Mouse (Mus musculus): ENCODE measurements at regions not wholly inside any gene's neighbourhood (a gene's known extent, or its start where the extent isn't known, plus 50 kb on each side); places are given as distances from the start of the nearest gene placed in this dataset.

DNA sequence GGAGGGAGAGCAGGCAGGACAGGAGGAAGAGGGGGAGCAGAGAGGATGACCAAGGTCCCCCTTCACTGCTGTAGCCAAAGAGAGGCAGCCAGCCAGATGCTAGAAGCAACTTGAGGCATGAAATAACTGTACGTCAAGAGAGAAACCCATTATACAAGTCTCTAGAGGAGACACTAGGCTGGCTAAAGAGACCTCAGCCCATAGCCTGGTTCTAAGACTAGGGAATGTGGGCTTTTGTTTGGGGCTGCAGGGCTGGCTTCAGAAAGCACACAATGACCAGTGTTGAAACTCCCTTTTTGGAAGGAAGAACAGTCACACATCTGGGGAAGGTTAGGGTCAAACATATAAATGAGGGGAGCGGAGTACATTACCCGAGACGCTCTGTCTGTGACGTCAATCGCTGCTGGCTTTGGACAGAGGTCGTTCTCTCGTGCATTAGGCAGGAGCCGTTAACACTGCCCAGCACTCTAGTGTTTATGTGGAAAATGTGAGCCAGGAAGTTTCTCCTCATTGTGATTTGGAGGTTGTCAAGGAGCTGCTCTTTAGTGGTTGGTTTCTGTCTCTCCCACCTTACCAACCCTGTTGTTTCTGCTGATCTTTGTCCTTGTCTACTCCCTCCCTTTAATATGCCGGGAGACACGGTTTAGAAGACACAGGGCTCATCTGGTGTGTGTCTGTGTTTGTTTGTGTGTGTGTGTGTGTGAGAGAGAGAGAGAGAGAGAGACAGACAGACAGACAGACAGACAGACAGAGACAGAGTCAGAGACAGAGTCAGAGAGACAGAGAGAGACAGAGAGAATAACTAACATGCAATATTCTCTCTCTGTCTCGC, 57.5 kb upstream of the Gm45716 start:
- TF ChIP-seq TAL1 (conservative IDR thresholded peaks at IDR 0.05; ENCODE audit: low read depth, low read length) (no peak), CTCF (IDR thresholded peaks at IDR 0.05; ENCODE audit: low read depth, low read length) (no peak), GATA1 (IDR thresholded peaks at IDR 0.05; ENCODE audit: borderline replicate concordance, low read length) (no peak), GATA2 (IDR thresholded peaks at IDR 0.05; ENCODE audit: borderline replicate concordance, low read depth, low read length) (no peak), POLR2AphosphoS5 (IDR thresholded peaks at IDR 0.05; ENCODE audit: insufficient replicate concordance, low read depth, low read length) (no peak)

GRCm38 (mm10) chr11:90130635-90131034, 56.8 kb upstream of the Gm45716 start:
- Histone ChIP-seq H3K4me1 (ENCODE audit: insufficient read depth, low read depth, low read length) (peaks cover 12% of the 10 kb centered on the region), H3K36me3 (replicated peaks) (no peaks in the 10 kb centered on the region), H3K4me3 (ENCODE audit: low read depth, low read length) (no peak overlapping the region), H3K9me3 (replicated peaks) (peaks cover 5% of the 10 kb centered on the region), H3K27me3 (ENCODE audit: insufficient read depth, low read length) (no peaks in the 10 kb centered on the region)
- TF ChIP-seq GATA1 (IDR thresholded peaks at IDR 0.05; ENCODE audit: borderline replicate concordance, low read length), result no peak
- no peak for TF ChIP-seq GATA2 (IDR thresholded peaks at IDR 0.05; ENCODE audit: borderline replicate concordance, low read depth, low read length)
- TF ChIP-seq POLR2AphosphoS5 (IDR thresholded peaks at IDR 0.05; ENCODE audit: insufficient replicate concordance, low read depth, low read length), result no peak
- no peak for TF ChIP-seq CTCF (IDR thresholded peaks at IDR 0.05; ENCODE audit: low read depth, low read length)
- TF ChIP-seq TAL1 (conservative IDR thresholded peaks at IDR 0.05; ENCODE audit: low read depth, low read length), result no peak
- no peak for DNase-seq (ENCODE audit: low spot score)
- ATAC-seq (ENCODE audit: extremely low read depth, insufficient number of reproducible peaks, low FRiP score, poor library complexity, severe bottlenecking), result no peak

More for the DNA sequence above, 57.5 kb upstream of the Gm45716 start:
- Histone ChIP-seq H3K4me3 (ENCODE audit: low read depth, low read length) (no peak overlapping the region), H3K27me3 (ENCODE audit: insufficient read depth, low read length) (no peaks in the 10 kb centered on the region), H3K4me1 (ENCODE audit: insufficient read depth, low read depth, low read length) (peaks cover 12% of the 10 kb centered on the region), H3K36me3 (replicated peaks) (no peaks in the 10 kb centered on the region), H3K9me3 (replicated peaks) (peaks cover 2% of the 10 kb centered on the region)
- ATAC-seq (ENCODE audit: extremely low read depth, insufficient number of reproducible peaks, low FRiP score, poor library complexity, severe bottlenecking) (no peak), DNase-seq (ENCODE audit: low spot score) (no peak)

- DNase-seq (ENCODE audit: low spot score) (no peak), ATAC-seq (ENCODE audit: extremely low read depth, insufficient number of reproducible peaks, low FRiP score, poor library complexity, severe bottlenecking) (no peak)
- Histone ChIP-seq H3K9me3 (replicated peaks) (peaks cover 5% of the 10 kb centered on the region), H3K36me3 (replicated peaks) (no peaks in the 10 kb centered on the region), H3K4me1 (ENCODE audit: insufficient read depth, low read depth, low read length) (peaks cover 19% of the 10 kb centered on the region), H3K4me3 (ENCODE audit: low read depth, low read length) (no peak overlapping the region), H3K27me3 (ENCODE audit: insufficient read depth, low read length) (no peaks in the 10 kb centered on the region)
- no peak for TF ChIP-seq TAL1 (conservative IDR thresholded peaks at IDR 0.05; ENCODE audit: low read depth, low read length)
- no peak for TF ChIP-seq CTCF (IDR thresholded peaks at IDR 0.05; ENCODE audit: low read depth, low read length)
- TF ChIP-seq GATA2 (IDR thresholded peaks at IDR 0.05; ENCODE audit: borderline replicate concordance, low read depth, low read length), result no peak
- TF ChIP-seq GATA1 (IDR thresholded peaks at IDR 0.05; ENCODE audit: borderline replicate concordance, low read length), result no peak
- TF ChIP-seq POLR2AphosphoS5 (IDR thresholded peaks at IDR 0.05; ENCODE audit: insufficient replicate concordance, low read depth, low read length), result no peak
Measured at GRCm38 (mm10) chr11:90132579-90132978, 54.9 kb upstream of the Gm45716 start.

- Histone ChIP-seq H3K9me3 (replicated peaks) (peaks cover 3% of the 10 kb centered on the region), H3K27me3 (ENCODE audit: insufficient read depth, low read length) (no peaks in the 10 kb centered on the region), H3K4me3 (ENCODE audit: low read depth, low read length) (no peak overlapping the region), H3K4me1 (ENCODE audit: insufficient read depth, low read depth, low read length) (peaks cover 9% of the 10 kb centered on the region), H3K36me3 (replicated peaks) (no peaks in the 10 kb centered on the region)
- DNase-seq (ENCODE audit: low spot score), result no peak
- ATAC-seq (ENCODE audit: extremely low read depth, insufficient number of reproducible peaks, low FRiP score, poor library complexity, severe bottlenecking), result peak; percentile 40; the same call in 1 of the 2 replicates
- no peak for TF ChIP-seq GATA1 (IDR thresholded peaks at IDR 0.05; ENCODE audit: borderline replicate concordance, low read length)
Measured at GRCm38 (mm10) chr11:90136307-90136706, 51.2 kb upstream of the Gm45716 start.
